Mouse (Mus musculus) gastrocnemius, postnatal 10 days (tissue): ENCODE measurements around the gene Pgc. TPM values are rescaled to one million over a fixed set of nuclear protein-coding genes. Genes with fewer than 3 reads are reported as not detected.

Source experiments
- total RNA-seq, 2 experiments: library from RNA; stranded (reverse); gene quantifications; 2 replicates each; pipeline ENCODE4 v1.2.3; 2021

The Pgc gene
- total RNA-seq, 2 experiments from 2014 or later: not detected

Other genes with a start within 250 kb of the Pgc start
- 10 to 100 TPM in 1 of 2 experiments, 1 to 10 TPM in 1; 9.8 to 10.2 TPM for gene Taf8, start 224.6 kb upstream of the Pgc start, total RNA-seq
- gene Ccnd3, start 221.8 kb upstream of the Pgc start, total RNA-seq: 100 to 1,000 TPM in 1 of 2 experiments, 10 to 100 TPM in 1; 95.5 to 120 TPM
- 10 to 100 TPM; 13.0 TPM for gene Bysl, start 115.3 kb upstream of the Pgc start, total RNA-seq
- gene Med20, start 115.3 kb upstream of the Pgc start, total RNA-seq: 10 to 100 TPM; 14.7 to 15.5 TPM
- 1 to 10 TPM; 1.8 to 2.1 TPM for gene Gm20517, start 115.3 kb upstream of the Pgc start, total RNA-seq
- gene Usp49, start 96.2 kb upstream of the Pgc start, total RNA-seq: 1 to 10 TPM; 4.6 to 4.9 TPM
- gene Tomm6, start 38.5 kb upstream of the Pgc start, total RNA-seq: 100 to 1,000 TPM; 175 to 181 TPM
- 1 to 10 TPM; 3.5 to 3.9 TPM for gene Frs3, start 37.8 kb upstream of the Pgc start, total RNA-seq
- gene Gm21981, start 32.4 kb upstream of the Pgc start, total RNA-seq: under 1 TPM; 0.68 to 0.88 TPM
- gene Prickle4, start 32.1 kb upstream of the Pgc start, total RNA-seq: under 1 TPM in 1 of 2 experiments, not detected in 1; 0.70 TPM
- 10 to 100 TPM; 67.9 to 70.7 TPM for gene Tfeb, start 10.2 kb downstream of the Pgc start, total RNA-seq
- 10 to 100 TPM in 1 of 2 experiments, 1 to 10 TPM in 1; 7.2 to 10.0 TPM for gene Mdfi, start 107.8 kb downstream of the Pgc start, total RNA-seq
- 10 to 100 TPM; 10.2 to 16.1 TPM for gene Foxp4, start 197.8 kb downstream of the Pgc start, total RNA-seq